ENCODE assay signal across 8 mouse cellular contexts in the genomic region with DNA sequence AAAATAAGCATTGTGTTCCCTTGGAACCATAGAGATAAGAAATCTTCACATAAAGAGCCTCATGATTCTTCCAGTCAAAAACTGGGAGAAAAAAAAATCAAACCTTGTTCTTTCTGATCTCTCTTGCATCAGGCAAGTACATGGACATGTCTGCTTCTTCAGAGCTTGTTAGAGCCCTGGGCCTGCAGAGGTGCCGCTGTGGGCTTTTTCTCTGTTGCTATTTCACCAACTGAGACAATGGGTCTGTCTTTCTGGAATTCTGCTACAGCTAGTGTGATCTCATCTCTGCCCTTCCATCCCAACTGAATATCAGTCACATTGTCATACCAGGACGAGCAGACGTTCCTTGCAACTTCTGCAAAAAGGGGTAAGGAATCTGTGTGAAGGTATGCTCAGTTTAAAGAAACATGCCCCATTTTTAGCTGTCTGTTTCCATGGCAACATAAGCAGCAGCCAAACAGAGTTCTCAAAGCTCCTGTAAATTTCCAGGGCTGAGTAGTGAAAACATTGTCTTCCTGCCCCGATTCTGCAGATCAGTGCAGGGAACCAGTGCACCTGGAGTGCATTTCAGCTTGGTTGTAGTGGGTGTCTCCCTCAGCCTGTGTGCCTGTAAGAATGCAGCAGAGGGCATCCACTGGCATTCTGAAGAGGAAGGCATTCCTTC.
A peak's percentile ranks its signal among the peaks of the same experiment; 100 is the strongest.
DNase-seq lines count a peak whose midpoint lies in the region; ATAC-seq and TF ChIP-seq lines count a peak whose summit lies in the region.

No protein-coding gene starts in this region.

- H3K27ac ChIP-seq in hindbrain, embryonic 13.5 days, result peak overlapping the region; percentile 61
- H3K27ac ChIP-seq in lung, postnatal 0 days (ENCODE audit: low read length), result no peak overlapping the region

- H3K4me2 ChIP-seq in hindbrain, embryonic 13.5 days, result no peak overlapping the region
- H3K4me2 ChIP-seq in lung, postnatal 0 days (replicated peaks; ENCODE audit: low read depth, low read length), result no peak overlapping the region

- no peak for TF ChIP-seq EP300 in lung, postnatal 0 days (IDR thresholded peaks at IDR 0.05)

- no peaks in the 10 kb centered on the region for H3K9me3 ChIP-seq in hindbrain, embryonic 13.5 days
- H3K9me3 ChIP-seq in lung, postnatal 0 days (ENCODE audit: low read length), result no peaks in the 10 kb centered on the region

- peaks cover 18% of the 10 kb centered on the region for H3K4me1 ChIP-seq in hindbrain, embryonic 13.5 days (replicated peaks)
- peaks cover 4% of the 10 kb centered on the region; the same call in 1 of the 2 replicates for H3K4me1 ChIP-seq in lung, postnatal 0 days (ENCODE audit: insufficient read depth, low read depth, low read length)

- no peaks in the 10 kb centered on the region for H3K36me3 ChIP-seq in hindbrain, embryonic 13.5 days
- H3K36me3 ChIP-seq in lung, postnatal 0 days (ENCODE audit: insufficient read depth, low read length), result no peaks in the 10 kb centered on the region

- TF ChIP-seq CTCF in lung, postnatal 0 days (IDR thresholded peaks at IDR 0.05), result no peak; the same call in 1 of the 2 replicates

- WGBS in hindbrain, embryonic 13.5 days, result 24% methylated on average over 4 of the region's 4 CpGs
- 17% methylated on average over 4 of the region's 4 CpGs for WGBS in lung, postnatal 0 days

- H3K27me3 ChIP-seq in hindbrain, embryonic 13.5 days, result no peaks in the 10 kb centered on the region
- no peaks in the 10 kb centered on the region for H3K27me3 ChIP-seq in lung, postnatal 0 days (replicated peaks; ENCODE audit: insufficient read depth, low read length)

- no peak overlapping the region for H3K4me3 ChIP-seq in hindbrain, embryonic 13.5 days
- no peak overlapping the region for H3K4me3 ChIP-seq in lung, postnatal 0 days (ENCODE audit: low read depth, low read length)

- DNase-seq in layer of hippocampus, adult 11-12 months (ENCODE audit: low spot score), result peak; percentile 45
- no peak for DNase-seq in layer of hippocampus, postnatal 25 days (ENCODE audit: extremely low spot score in 1 of 2, low spot score in 1 of 2)
- DNase-seq in embryo, embryonic 10.5 days (ENCODE audit: low spot score), result peak; percentile 56
- DNase-seq in lung, postnatal 0 days (ENCODE audit: low spot score), result peak; percentile 59
- DNase-seq in liver, result no peak
- DNase-seq in spleen, adult 18-20 months, result no peak

- ATAC-seq in hindbrain, embryonic 13.5 days (ENCODE audit: low FRiP score), result no peak
- peak; percentile 56 for ATAC-seq in lung, postnatal 0 days
- ATAC-seq in granulocyte monocyte progenitor cell, adult 5-6 weeks (replicated peaks; ENCODE audit: poor library complexity, severe bottlenecking), result no peak

- peak overlapping the region; percentile 26; the same call in 1 of the 2 replicates for H3K9ac ChIP-seq in hindbrain, embryonic 13.5 days
- no peak overlapping the region for H3K9ac ChIP-seq in lung, postnatal 0 days (replicated peaks; ENCODE audit: low read depth)

Comparison
In these comparisons a context has a peak if more than half of its experiments do, and no peak if none do; other contexts are left out.
1. DNase-seq: peak in layer of hippocampus, adult 11-12 months (single experiment), embryo, embryonic 10.5 days (single experiment) and lung, postnatal 0 days (single experiment); none in layer of hippocampus, postnatal 25 days (0 of 2), liver (single experiment) and spleen, adult 18-20 months (0 of 2).